Mouse (Mus musculus) embryonic facial prominence, embryonic 14.5 days (tissue): Measurements from ENCODE around the gene Plekhg4. TPM values are rescaled to one million over a fixed set of nuclear protein-coding genes. Genes with fewer than 3 reads are reported as not detected.

Source experiments
- ATAC-seq: fragments of 200-750 bp; cut with Nextera tagmentation; 2 replicates; pipeline ENCODE4 v1.8.0; 2017; ENCODE audit warnings: low read depth, moderate number of reproducible peaks, moderate TSS enrichment
- DNase-seq: peaks from one replicate; pipeline ENCODE4 v3.0.0-alpha.2; 2015; ENCODE audit warnings: low spot score
- H3K27ac ChIP-seq: fragments of 300-500 bp; sonication (generic); replicated peaks from 2 replicates; pipeline ENCODE4 v1.5.1; 2014; ENCODE audit warnings: low read depth, mild to moderate bottlenecking, low read length, moderate library complexity
- H3K27me3 ChIP-seq: fragments of 300-500 bp; sonication (generic); replicated peaks from 2 replicates; pipeline ENCODE4 v1.6.1; 2014; ENCODE audit warnings: low read length; ENCODE audit not compliant: control insufficient read depth, insufficient read depth
- H3K36me3 ChIP-seq: fragments of 300-500 bp; sonication (generic); 2 replicates; pipeline ENCODE4 v1.6.1; 2014; ENCODE audit warnings: low read length, mixed read lengths; ENCODE audit not compliant: control insufficient read depth, insufficient read depth
- H3K4me1 ChIP-seq: fragments of 300-500 bp; sonication (generic); 2 replicates; pipeline ENCODE4 v1.6.1; 2014; ENCODE audit warnings: antibody characterized with exemption, low read length; ENCODE audit not compliant: control insufficient read depth, insufficient read depth
- H3K4me2 ChIP-seq: fragments of 300-500 bp; sonication (generic); 2 replicates; pipeline ENCODE4 v1.6.1; 2014; ENCODE audit warnings: low read depth, mild to moderate bottlenecking, low read length, moderate library complexity, mixed read lengths
- H3K4me3 ChIP-seq: fragments of 300-500 bp; sonication (generic); 2 replicates; pipeline ENCODE4 v1.5.1; 2014; ENCODE audit warnings: low read depth, mild to moderate bottlenecking, low read length
- H3K9ac ChIP-seq: fragments of 300-500 bp; sonication (generic); 2 replicates; pipeline ENCODE4 v1.6.1; 2014; ENCODE audit warnings: low read depth, mild to moderate bottlenecking, low read length, moderate library complexity, mixed read lengths
- H3K9me3 ChIP-seq: fragments of 300-500 bp; sonication (generic); 2 replicates; pipeline ENCODE4 v1.6.1; 2016; ENCODE audit warnings: low read length; ENCODE audit not compliant: control insufficient read depth
- WGBS: fragments of 180-500 bp; shearing (Covaris S2); extraction: QIAGEN DNeasy Blood & Tissue Kit; methylation state at CpG from one replicate; pipeline ENCODE4 v1.1.7; 2014; 5-methylcytosine and 5-hydroxymethylcytosine counted together
- polyA plus RNA-seq: library from polyadenylated mRNA; unstranded; fragments of >200 nt; fragmentation: Nextera tagmentation; extraction: Ambion mirVana; gene quantifications from 2 replicates; pipeline ENCODE4 v1.2.1, GENCODE M21; 2014

Plekhg4 gene
- polyA plus RNA-seq, 1 experiment from 2014 or later = 0.25 TPM

- no peaks in the 10 kb centered on the region for H3K27me3 ChIP-seq
- ATAC-seq (no peak), DNase-seq (no peak)
- no peaks in the 10 kb centered on the region for H3K36me3 ChIP-seq
- H3K4me3 ChIP-seq = no peak overlapping the region
- no peak overlapping the region for H3K27ac ChIP-seq
- no peak overlapping the region for H3K4me2 ChIP-seq
- WGBS = 76% methylated on average over 6 of the region's 6 CpGs
- H3K9me3 ChIP-seq = no peaks in the 10 kb centered on the region
- no peak overlapping the region for H3K9ac ChIP-seq
- no peaks in the 10 kb centered on the region for H3K4me1 ChIP-seq
Observed at GRCm38 (mm10) chr8:105426878-105427277, 53.8 kb downstream of the Plekhg4 start.

GRCm38 (mm10) chr8:105431743-105432515 is 58.9 kb downstream of the Plekhg4 start:
- no peaks in the 10 kb centered on the region for H3K9me3 ChIP-seq
- ATAC-seq (peak; percentile 47; the same call in 1 of the 2 replicates), DNase-seq (no peak)
- peaks cover 7% of the 10 kb centered on the region; the same call in 1 of the 2 replicates for H3K4me1 ChIP-seq
- no peak overlapping the region for H3K27ac ChIP-seq
- no peaks in the 10 kb centered on the region for H3K27me3 ChIP-seq
- no peak overlapping the region for H3K4me2 ChIP-seq
- 45% methylated on average over 7 of the region's 7 CpGs for WGBS
- no peak overlapping the region for H3K4me3 ChIP-seq
- no peaks in the 10 kb centered on the region for H3K36me3 ChIP-seq
- no peak overlapping the region for H3K9ac ChIP-seq

Other genes starting within 250 kb of the Plekhg4 start
- not detected in 2 replicates for gene Ces4a, start 241.5 kb upstream of the Plekhg4 start, polyA plus RNA-seq
- gene Cbfb, start 202.6 kb upstream of the Plekhg4 start, polyA plus RNA-seq = 104 and 112 TPM in 2 replicates
- 25.4 and 27.0 TPM in 2 replicates for gene D230025D16Rik, start 148.1 kb upstream of the Plekhg4 start, polyA plus RNA-seq
- gene B3gnt9, start 118.1 kb upstream of the Plekhg4 start, polyA plus RNA-seq = 37.0 and 42.8 TPM in 2 replicates
- 21.1 and 23.3 TPM in 2 replicates for gene Tradd, start 108.7 kb upstream of the Plekhg4 start, polyA plus RNA-seq
- 2.9 and 3.2 TPM in 2 replicates for gene Fbxl8, start 108.6 kb upstream of the Plekhg4 start, polyA plus RNA-seq
- gene Hsf4, start 103.5 kb upstream of the Plekhg4 start, polyA plus RNA-seq = 0.38 and 0.49 TPM in 2 replicates
- gene Nol3, start 97.1 kb upstream of the Plekhg4 start, polyA plus RNA-seq = 5.3 and 5.4 TPM in 2 replicates
- gene 4931428F04Rik, start 83.4 kb upstream of the Plekhg4 start, polyA plus RNA-seq = 8.1 and 10.6 TPM in 2 replicates
- 7.7 and 8.9 TPM in 2 replicates for gene Exoc3l, start 77.2 kb upstream of the Plekhg4 start, polyA plus RNA-seq
- gene E2f4, start 75.6 kb upstream of the Plekhg4 start, polyA plus RNA-seq = 72.2 and 73.8 TPM in 2 replicates
- gene Elmo3, start 67.7 kb upstream of the Plekhg4 start, polyA plus RNA-seq = 5.1 and 7.4 TPM in 2 replicates
- gene Lrrc29, start 47.0 kb upstream of the Plekhg4 start, polyA plus RNA-seq = 1.4 and 2.4 TPM in 2 replicates
- 112 and 132 TPM in 2 replicates for gene Tmem208, start 46.9 kb upstream of the Plekhg4 start, polyA plus RNA-seq
- 2.4 and 2.7 TPM in 2 replicates for gene Fhod1, start 25.3 kb upstream of the Plekhg4 start, polyA plus RNA-seq
- gene Slc9a5, start 24.4 kb upstream of the Plekhg4 start, polyA plus RNA-seq = 3.0 and 3.3 TPM in 2 replicates
- gene Kctd19, start 40.2 kb downstream of the Plekhg4 start, polyA plus RNA-seq = not detected in 2 replicates
- 0.46 and 0.58 TPM in 2 replicates for gene Lrrc36, start 40.3 kb downstream of the Plekhg4 start, polyA plus RNA-seq
- gene Tppp3, start 98.3 kb downstream of the Plekhg4 start, polyA plus RNA-seq = 186 and 243 TPM in 2 replicates
- 30.1 and 38.6 TPM in 2 replicates for gene Zdhhc1, start 123.6 kb downstream of the Plekhg4 start, polyA plus RNA-seq
- gene Hsd11b2, start 145.5 kb downstream of the Plekhg4 start, polyA plus RNA-seq = 1.1 and 2.2 TPM in 2 replicates
- 92.7 and 102 TPM in 2 replicates for gene Atp6v0d1, start 192.8 kb downstream of the Plekhg4 start, polyA plus RNA-seq
- gene Ripor1, start 232.0 kb downstream of the Plekhg4 start, polyA plus RNA-seq = 22.4 and 23.6 TPM in 2 replicates